Mouse (Mus musculus) embryonic fibroblast, embryonic 13.5 days (primary cell): ENCODE results near the gene Tjp2. TPM values are rescaled to one million over a fixed set of nuclear protein-coding genes. Genes with fewer than 3 reads are reported as not detected.
A peak's percentile ranks its signal among the peaks of the same experiment; 100 is the strongest.
"Not testable (repeated sequence)": the region's sequence is repeated elsewhere in the genome, so short reads cannot be mapped to it uniquely, and the experiment has no call there.

ENCODE experiments used
- H3K27ac ChIP-seq: 2 replicates; pipeline ENCODE4 v1.5.1; 2012; ENCODE audit warnings: low read length, control low read depth, inconsistent platforms; ENCODE audit not compliant: insufficient read depth
- H3K4me1 ChIP-seq: 2 replicates; pipeline ENCODE4 v1.6.1; 2011; ENCODE audit warnings: low read length; ENCODE audit not compliant: control insufficient read depth, insufficient read depth
- H3K4me3 ChIP-seq: 2 replicates; pipeline ENCODE4 v1.5.1; 2011; ENCODE audit warnings: mild to moderate bottlenecking, control low read depth, low read length; ENCODE audit not compliant: insufficient read depth
- CTCF ChIP-seq: IDR thresholded peaks from 2 replicates; pipeline ENCODE4 v1.5.1; 2011; ENCODE audit warnings: mild to moderate bottlenecking, control low read depth, low read length, moderate library complexity, borderline replicate concordance; ENCODE audit not compliant: insufficient read depth
- POLR2A ChIP-seq: IDR thresholded peaks from 2 replicates; pipeline ENCODE4 v1.6.1; 2011; ENCODE audit warnings: low read depth, mild to moderate bottlenecking, control low read depth, low read length, moderate library complexity
- polyA plus RNA-seq: library from polyadenylated mRNA; stranded (reverse); fragments of >200 nt; gene quantifications from 2 replicates; pipeline ENCODE4 v1.2.4, GENCODE M21; 2011; ENCODE audit warnings: low read depth; ENCODE audit not compliant: missing spikeins, insufficient read length

Gene Tjp2
- polyA plus RNA-seq, 1 experiment, result 8.5 TPM

DNA sequence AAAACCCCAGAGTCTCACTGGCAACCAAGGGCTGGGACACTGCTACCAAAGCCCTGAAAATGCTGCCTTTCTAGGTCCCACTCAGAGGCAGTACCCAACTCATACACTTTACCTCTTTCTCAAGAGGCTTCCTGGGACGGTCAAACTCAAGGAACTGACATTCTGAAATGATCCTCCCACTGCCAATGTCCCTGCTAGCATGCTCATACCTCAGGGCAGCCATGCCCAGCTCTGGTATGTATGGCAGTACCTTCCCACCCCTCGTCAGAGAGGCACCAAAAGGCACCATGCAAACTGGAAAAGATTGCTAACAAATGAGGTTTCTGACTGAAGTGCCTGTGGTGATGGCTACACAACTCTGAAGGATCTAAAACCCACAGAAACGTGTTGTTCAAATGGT lies 121.0 kb downstream of the Tjp2 start:
- Histone ChIP-seq H3K4me1 (peaks cover 5% of the 10 kb centered on the region), H3K27ac (no peak overlapping the region), H3K4me3 (no peak overlapping the region)
- no peak for TF ChIP-seq POLR2A
- no peak for TF ChIP-seq CTCF

DNA sequence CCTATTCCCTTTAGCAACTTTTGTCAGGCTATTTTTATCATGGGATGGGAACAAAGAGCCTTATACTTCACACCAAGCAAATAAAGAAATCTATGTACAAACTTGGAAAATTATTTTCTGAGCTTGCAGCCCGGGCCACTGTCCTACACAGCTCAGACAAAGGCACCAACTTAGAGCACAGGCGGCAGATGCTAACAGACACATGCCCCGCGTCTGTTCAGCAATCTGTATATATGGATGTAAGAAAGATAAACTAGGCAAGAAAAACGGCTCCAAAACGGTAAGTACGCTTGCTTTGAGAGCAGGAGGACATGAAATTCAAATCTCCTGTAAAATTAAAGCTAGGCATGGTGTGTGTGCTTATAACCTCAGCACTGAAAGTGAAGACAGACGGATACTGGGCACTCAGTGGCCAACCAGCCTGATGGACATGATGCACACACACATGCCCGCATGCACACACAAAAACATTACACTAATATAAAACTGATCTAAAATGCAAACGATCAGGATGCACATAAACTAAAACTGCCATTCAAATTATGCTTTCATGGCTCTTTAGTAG lies 122.2 kb downstream of the Tjp2 start:
- TF ChIP-seq POLR2A, result no peak
- Histone ChIP-seq H3K4me3 (no peak overlapping the region), H3K4me1 (peaks cover 4% of the 10 kb centered on the region), H3K27ac (no peak overlapping the region)

DNA sequence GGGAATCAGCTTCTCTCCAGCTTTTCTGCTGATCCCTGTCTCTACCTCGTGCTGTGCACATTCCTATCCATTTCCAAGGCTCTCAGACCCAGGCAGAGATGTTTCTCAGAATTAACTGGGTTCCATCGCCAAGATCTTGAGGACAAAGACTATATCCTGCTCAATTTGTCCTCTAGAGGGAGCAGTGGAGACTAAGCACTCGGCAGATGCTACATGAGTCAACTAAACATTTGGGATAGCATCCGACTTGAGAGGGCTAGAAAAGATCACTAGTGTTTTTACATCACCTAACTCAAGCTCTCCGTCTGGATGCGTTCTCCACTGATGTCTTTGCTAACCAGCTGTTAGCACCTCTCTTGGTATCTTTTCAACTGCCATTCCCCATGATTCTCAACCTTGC lies 123.6 kb downstream of the Tjp2 start:
- Histone ChIP-seq H3K4me1 (peaks cover 3% of the 10 kb centered on the region; the same call in 1 of the 2 replicates), H3K4me3 (no peak overlapping the region), H3K27ac (no peak overlapping the region)
- TF ChIP-seq CTCF, result no peak
- no peak for TF ChIP-seq POLR2A

DNA sequence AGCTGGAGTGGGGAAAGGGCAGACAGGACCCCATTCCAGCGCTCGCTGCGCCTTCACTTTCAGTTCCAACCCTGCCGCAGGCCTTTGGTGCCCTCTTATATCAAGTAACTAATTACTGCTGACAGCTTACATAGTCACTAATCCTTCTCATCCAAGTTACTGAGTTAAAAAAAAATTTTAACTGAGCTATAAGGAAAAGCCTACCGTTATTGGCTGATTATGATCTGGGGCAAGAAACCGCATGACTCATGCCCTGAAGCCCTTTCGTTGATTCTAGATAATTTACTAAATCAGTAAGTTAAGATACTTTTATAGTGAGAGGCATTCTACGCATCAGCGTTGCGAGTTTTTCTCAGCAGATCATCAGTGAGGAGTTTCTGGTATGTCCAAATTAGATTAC lies 126.1 kb downstream of the Tjp2 start:
- H3K4me3 ChIP-seq, result no peak overlapping the region
- H3K27ac ChIP-seq, result no peak overlapping the region
- TF ChIP-seq CTCF (no peak), POLR2A (no peak)
- H3K4me1 ChIP-seq, result no peaks in the 10 kb centered on the region

DNA sequence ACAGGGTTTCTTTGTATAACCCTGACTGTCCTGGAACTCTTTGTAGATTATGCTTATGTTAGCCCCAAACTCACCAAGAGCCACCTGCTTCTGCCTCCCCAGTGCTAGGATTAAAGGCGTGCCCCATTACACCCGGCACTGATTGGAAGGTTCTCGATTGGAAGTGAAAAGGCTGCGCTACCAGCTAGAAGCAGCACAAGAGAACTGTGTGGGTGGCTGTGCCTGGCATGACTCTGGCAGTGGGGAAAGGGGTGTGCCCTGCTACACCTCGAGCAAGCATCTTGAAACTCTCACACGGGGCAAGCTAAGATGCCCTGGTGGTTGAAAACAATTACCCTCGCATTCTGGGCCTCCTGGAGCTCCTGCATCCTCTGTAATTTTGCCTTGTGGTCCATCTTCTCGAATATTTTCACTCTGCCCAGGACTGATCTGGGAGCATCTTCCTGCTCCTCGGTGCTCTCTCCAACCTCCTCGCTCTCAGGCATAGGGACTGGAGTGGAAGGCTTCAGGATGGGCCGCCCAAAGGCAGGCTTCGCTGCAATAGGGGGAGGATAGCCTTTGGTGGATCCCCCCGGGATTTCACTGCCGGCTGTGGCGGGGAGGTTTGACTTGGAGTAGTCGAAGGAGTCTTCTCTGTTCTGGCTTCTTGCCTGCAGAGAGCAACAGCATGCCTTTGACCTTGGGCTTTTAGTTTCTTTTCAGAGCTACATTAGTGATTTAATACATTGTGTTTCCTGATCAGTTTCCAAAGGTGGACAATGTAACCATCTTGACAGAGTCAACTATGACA lies 127.0 kb downstream of the Tjp2 start:
- Histone ChIP-seq H3K27ac (no peak overlapping the region), H3K4me1 (no peaks in the 10 kb centered on the region), H3K4me3 (no peak overlapping the region)
- no peak for TF ChIP-seq CTCF
- no peak for TF ChIP-seq POLR2A

DNA sequence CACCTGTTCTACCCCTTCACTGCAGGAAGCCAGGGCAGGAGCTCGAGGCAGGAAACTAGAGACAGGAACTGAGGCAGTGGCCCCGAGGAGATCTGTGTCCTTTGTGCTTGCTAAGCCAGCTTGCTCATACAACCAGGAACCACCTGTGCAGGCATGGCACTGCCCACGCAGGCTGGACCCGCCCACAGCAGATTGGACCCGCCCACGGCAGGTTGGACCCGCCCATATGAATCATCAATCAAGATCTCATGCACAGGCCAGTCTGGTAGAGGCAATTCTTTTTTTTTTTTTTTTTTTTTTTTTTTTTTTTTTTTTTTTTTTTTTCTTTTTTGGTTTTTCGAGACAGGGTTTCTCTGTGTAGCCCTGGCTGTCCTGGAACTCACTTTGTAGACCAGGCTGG lies 132.8 kb downstream of the Tjp2 start:
- not testable (repeated sequence) for H3K27ac ChIP-seq, H3K4me3 ChIP-seq

DNA sequence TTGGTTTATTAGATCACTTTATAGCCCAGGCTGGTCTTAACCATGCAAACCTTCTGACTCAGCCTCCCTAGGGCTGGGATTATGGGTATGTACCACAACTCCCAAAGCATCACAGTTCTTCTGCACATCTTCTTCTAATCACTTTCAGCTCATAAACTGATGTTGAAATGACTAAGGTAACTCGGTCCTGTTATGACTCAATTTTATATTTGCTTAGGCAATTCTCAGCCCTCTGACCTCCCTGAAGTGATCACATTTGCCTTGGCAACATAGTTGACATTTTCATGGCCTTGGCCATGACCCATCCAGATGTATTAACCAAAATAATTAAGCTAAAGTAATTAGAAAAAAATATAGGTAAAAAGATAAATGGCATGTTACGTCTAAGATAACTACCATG lies 134.5 kb downstream of the Tjp2 start:
- TF ChIP-seq POLR2A (no peak), CTCF (no peak)
- Histone ChIP-seq H3K27ac (0 out of 2 replicates have a peak overlapping the region, but pooled peaks have one; percentile 61), H3K4me1 (no peaks in the 10 kb centered on the region)

More for the DNA sequence above, 132.8 kb downstream of the Tjp2 start:
- not testable (repeated sequence) for H3K4me1 ChIP-seq

DNA sequence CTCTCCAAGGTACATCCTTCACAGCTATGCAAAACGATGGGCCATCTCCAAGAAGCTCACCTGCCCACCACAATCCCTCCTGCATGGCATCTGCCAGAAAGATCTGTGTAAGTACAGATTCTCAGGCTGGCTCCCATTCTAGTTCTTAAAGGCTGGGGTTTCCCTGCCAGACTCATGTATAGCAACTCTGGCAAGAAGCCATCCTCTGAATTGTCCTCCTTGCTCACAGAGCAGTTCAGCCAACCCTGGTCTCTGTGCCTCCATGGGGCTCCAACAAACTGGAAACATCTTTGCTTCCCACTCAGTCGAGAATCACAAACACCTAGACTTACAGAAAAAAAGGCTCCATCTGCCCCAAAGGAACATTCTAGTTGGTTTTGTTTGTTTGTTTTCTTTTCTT lies 139.5 kb downstream of the Tjp2 start:
- TF ChIP-seq POLR2A (no peak), CTCF (no peak)
- no peak overlapping the region for H3K4me3 ChIP-seq
- H3K27ac ChIP-seq, result no peak overlapping the region
- H3K4me1 ChIP-seq, result no peaks in the 10 kb centered on the region

More for the DNA sequence above, 134.5 kb downstream of the Tjp2 start:
- H3K4me3 ChIP-seq, result no peak overlapping the region

DNA sequence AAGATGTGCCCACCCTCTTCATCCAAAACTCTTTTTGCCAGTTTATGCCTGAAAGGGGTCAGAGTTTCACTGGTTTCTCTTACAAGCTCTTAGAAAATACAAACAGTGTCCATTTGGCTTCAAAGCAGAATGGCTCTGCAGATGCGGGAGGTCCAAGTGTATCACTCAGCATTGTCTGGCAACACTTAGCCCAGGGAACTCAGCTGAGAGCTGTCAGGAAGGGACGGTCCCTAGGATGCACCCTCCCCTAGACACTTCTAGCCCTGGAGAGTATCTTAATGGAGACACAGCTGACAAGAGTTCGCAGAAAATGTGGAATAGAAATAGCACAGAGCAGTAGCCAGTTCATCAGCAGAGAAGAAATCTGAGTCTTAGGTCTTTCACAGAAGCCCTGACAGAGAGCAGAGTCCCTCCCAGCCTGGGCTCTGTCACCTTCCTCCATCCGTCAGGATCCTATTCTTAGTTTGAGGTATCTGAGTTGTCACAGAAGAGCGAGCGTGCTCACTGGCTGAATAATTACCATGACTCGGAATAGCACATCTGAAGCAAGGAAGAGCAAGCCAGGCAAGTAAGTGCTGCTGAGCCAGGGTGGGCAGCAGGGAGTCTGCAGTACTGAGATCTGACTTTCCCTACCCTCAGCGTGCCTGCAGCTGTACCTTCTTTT lies 144.3 kb downstream of the Tjp2 start:
- H3K4me3 ChIP-seq, result no peak overlapping the region
- TF ChIP-seq POLR2A, result no peak
- H3K4me1 ChIP-seq, result no peaks in the 10 kb centered on the region
- H3K27ac ChIP-seq, result no peak overlapping the region

DNA sequence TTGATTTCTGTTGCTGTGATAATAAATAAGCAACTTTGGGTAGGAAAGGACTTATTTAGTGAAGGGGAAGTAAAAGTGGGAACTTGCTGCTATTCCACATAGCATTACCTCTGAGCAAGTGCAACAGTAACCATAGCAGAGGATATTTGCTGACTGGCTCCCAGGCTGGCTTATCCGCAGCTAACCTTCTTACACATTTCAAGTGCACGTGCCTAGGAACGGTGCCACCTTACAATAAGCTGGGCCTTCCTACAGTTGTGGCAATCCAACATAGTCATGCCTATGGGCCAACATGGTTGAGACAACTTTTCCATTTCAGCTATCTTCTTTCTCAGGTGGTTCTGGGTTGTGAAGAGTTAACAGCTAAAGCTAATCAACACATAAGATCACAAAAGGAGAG lies 147.2 kb downstream of the Tjp2 start:
- H3K4me3 ChIP-seq, result no peak overlapping the region

DNA sequence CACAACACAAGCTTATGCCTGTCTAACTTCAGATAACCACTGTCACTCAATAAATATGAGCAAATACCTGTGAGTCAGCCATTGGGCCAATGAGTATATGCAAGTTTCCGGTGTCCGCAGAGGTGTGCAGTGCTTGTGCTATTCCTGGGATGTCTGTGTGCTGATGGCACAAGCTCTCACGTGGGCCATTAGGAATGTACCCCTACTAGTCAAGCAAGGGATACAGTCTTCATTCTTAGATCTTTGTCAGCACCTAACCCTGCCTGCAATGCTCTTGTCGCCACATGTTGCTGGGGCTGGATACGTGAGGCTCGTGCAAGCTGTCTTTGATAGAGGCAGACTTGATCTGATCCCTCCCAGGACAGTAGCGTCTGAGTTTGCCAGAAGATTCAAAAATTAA lies 148.3 kb downstream of the Tjp2 start:
- no peak overlapping the region for H3K27ac ChIP-seq
- TF ChIP-seq CTCF (no peak), POLR2A (no peak)
- no peak overlapping the region for H3K4me3 ChIP-seq
- H3K4me1 ChIP-seq, result no peaks in the 10 kb centered on the region

More for the DNA sequence above, 147.2 kb downstream of the Tjp2 start:
- TF ChIP-seq POLR2A, result no peak
- no peak for TF ChIP-seq CTCF
- no peak overlapping the region for H3K27ac ChIP-seq
- no peaks in the 10 kb centered on the region for H3K4me1 ChIP-seq
